Comparison of ENCODE assay signal across 8 mouse cellular contexts in the genomic region with DNA sequence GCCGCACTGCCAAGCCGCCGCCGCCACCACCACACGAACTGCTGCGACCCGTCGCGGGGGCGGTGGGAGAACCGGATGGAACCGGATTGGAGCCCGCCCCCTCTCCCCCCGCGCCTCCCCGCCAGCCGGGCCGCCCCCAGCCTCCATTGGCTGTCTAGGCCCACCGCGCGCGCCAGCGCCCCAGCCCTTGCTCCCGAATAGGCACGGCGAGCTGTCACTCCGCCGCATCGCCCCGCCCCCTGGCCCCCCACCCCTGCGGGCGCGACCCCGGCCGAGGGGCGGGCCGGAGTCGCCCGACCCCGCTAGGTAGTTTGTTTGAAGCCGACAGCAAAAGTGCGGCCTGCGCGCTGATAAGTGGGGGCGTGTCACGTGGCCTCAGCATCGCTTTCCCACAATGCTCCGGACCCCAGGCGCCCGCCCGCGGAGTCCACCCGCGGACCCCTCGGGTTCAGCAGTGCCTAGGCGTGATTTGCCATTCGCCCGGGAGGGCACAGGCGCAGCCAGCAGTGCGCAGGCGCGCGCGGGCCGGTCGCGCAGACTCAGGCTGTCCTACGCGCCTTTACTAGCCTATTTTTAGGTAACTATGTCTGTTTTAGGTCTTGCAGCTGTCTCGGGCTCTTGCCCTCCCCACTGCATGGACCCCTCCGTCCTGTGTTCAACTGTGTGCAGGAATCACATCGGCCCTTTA. TPM values are rescaled to one million over a fixed set of nuclear protein-coding genes. Genes with fewer than 3 reads are reported as not detected.
DNase-seq lines count a peak whose midpoint lies in the region; ATAC-seq lines count a peak whose summit lies in the region.

TSS of gene Hmgn1 (minus strand) at position 73 of the 688 bp plus-strand sequence.

- ATAC-seq in hindbrain, embryonic 11.5 days (ENCODE audit: low FRiP score): peak; percentile 98

- H3K9me3 ChIP-seq in hindbrain, embryonic 11.5 days (ENCODE audit: control insufficient read depth, low read length): no peaks in the 10 kb centered on the region

- no peaks in the 10 kb centered on the region; the same call in 1 of the 2 replicates for H3K4me1 ChIP-seq in hindbrain, embryonic 11.5 days (replicated peaks; ENCODE audit: control insufficient read depth, insufficient read depth, low read length)

- H3K4me3 ChIP-seq in hindbrain, embryonic 11.5 days (ENCODE audit: low read depth, low read length): peak within 1 kb of the TSS; percentile 76

- peak within 1 kb of the TSS; percentile 77 for H3K4me2 ChIP-seq in hindbrain, embryonic 11.5 days (replicated peaks; ENCODE audit: low read depth, low read length)

- H3K27ac ChIP-seq in hindbrain, embryonic 11.5 days (ENCODE audit: low read depth, low read length): peak within 1 kb of the TSS; percentile 95

- WGBS in hindbrain, embryonic 11.5 days: under 1% methylated on average over 63 of the region's 72 CpGs

- peaks cover 15% of the 10 kb centered on the region for H3K36me3 ChIP-seq in hindbrain, embryonic 11.5 days (ENCODE audit: control insufficient read depth, insufficient read depth, low read length)

- peak within 1 kb of the TSS; percentile 88 for H3K9ac ChIP-seq in hindbrain, embryonic 11.5 days (ENCODE audit: low read depth, low read length)

- peak; percentile 95 for DNase-seq in MN1 (ENCODE audit: low spot score)
- peak; percentile 96 for DNase-seq in cerebellum, adult 9-10 months
- peak; percentile 94 to 95 for DNase-seq in frontal cortex, adult 2 months (ENCODE audit: extremely low spot score in 1 of 2, low spot score in 1 of 2)
- peak; percentile 98 for DNase-seq in hindbrain, embryonic 11.5 days (ENCODE audit: low spot score)
- peak; percentile 93 to 97 for DNase-seq in layer of hippocampus, postnatal 10 days (ENCODE audit: low spot score in 2 of 2)
- peak; percentile 98 for DNase-seq in lung, postnatal 10 days
- DNase-seq in ovary, postnatal 36 days (ENCODE audit: low spot score): peak; percentile 98
- DNase-seq in thymus, postnatal 25 days: peak; percentile 94

- no peaks in the 10 kb centered on the region for H3K27me3 ChIP-seq in hindbrain, embryonic 11.5 days (ENCODE audit: control insufficient read depth, insufficient read depth, low read length)

RNA-seq across cellular contexts. Expression of gene Hmgn1, which starts in this region (rescaled TPM):
- 104 TPM in 2 replicates for polyA plus RNA-seq in frontal cortex, adult 2 months (2012; rRNA removed)
- polyA plus RNA-seq in hindbrain, embryonic 11.5 days (2014; fragmentation: Nextera tagmentation; extraction: Ambion mirVana): 793 and 800 TPM in 2 replicates
- total RNA-seq in layer of hippocampus, postnatal 10 days (2021): 100 to 1,000 TPM in 1 of 2 experiments, 10 to 100 TPM in 1; 82.0 to 110 TPM

Comparison
In these comparisons a context has a peak if more than half of its experiments do, and no peak if none do; other contexts are left out.
1. Peak in every context shown above with its lines: DNase-seq, ATAC-seq, H3K4me3 ChIP-seq and H3K27ac ChIP-seq.